Mouse (Mus musculus): ENCODE measurements around the gene Dner.

DNA sequence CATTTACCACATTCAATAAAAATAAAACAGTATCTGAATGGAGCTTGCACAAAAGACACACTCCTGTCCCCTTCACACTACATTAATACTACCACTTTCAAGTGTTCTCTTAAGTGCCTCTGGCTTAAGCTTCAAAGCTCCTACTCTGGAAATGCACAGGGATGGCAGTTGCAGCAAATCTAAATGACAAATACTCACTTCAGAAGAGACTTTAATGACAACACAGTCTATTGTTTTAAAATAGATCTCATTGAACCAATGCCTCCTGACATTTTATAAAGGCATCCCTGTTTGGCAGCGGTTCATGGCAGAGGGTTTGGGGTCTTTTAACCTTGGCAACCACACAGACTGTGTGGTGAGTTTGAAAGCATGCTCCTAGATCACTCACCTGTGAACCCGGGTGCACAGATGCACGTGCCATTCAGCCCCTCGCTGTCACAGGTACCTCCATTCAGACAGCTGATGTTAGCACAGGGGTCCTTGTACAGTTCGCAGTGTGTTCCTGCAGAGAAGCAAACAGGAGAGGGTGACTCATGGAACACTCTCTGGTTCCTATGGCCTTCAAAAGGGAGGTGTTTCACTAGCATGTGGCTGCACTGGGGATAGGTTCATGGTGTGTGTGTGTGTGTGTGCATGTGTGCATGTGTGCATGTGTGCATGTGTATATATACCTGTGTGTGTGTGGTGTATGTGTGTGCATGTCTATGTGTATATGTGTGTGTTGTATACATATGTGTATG lies 290.3 kb downstream of the Dner start:
- TF ChIP-seq CTCF (IDR thresholded peaks at IDR 0.05; ENCODE audit: extremely low read depth, insufficient read depth, insufficient read length, insufficient replicate concordance): no peak
- TF ChIP-seq POLR2A (IDR thresholded peaks at IDR 0.05; ENCODE audit: low read depth, low read length): no peak

Measured in spleen, adult 2 months (tissue).